Mouse (Mus musculus) megakaryocyte, embryonic 14.5 days (primary cell): ENCODE data around the gene Apba3. TPM values are rescaled to one million over a fixed set of nuclear protein-coding genes. Genes with fewer than 3 reads are reported as not detected.

ENCODE experiments used
- H3K27me3 ChIP-seq: replicated peaks from 2 replicates; pipeline ENCODE3; 2012; ENCODE audit warnings: inconsistent platforms
- H3K36me3 ChIP-seq: replicated peaks from 2 replicates; pipeline ENCODE3; 2012; ENCODE audit warnings: low read length, inconsistent platforms, mixed read lengths
- H3K4me1 ChIP-seq: 2 replicates; pipeline ENCODE4 v1.6.1; 2012; ENCODE audit warnings: inconsistent platforms
- H3K4me3 ChIP-seq: replicated peaks from 2 replicates; pipeline ENCODE3; 2012; ENCODE audit warnings: moderate library complexity, mild to moderate bottlenecking, inconsistent platforms
- H3K9me3 ChIP-seq: 2 replicates; pipeline ENCODE4 v1.6.1; 2012; ENCODE audit warnings: inconsistent platforms
- FLI1 ChIP-seq: IDR thresholded peaks from 2 replicates; pipeline ENCODE4 v1.6.1; 2012; ENCODE audit warnings: low read length, inconsistent platforms, mixed read lengths
- GATA1 ChIP-seq: IDR thresholded peaks from 3 replicates; pipeline ENCODE4 v1.6.1; 2012; ENCODE audit warnings: mixed read lengths, low read length, inconsistent platforms, borderline replicate concordance
- polyA plus RNA-seq: library from polyadenylated mRNA; stranded (reverse); fragments of >175 nt; gene quantifications from 2 replicates; pipeline ENCODE4 v1.2.3, GENCODE M21; 2012; ENCODE audit warnings: low replicate concordance; ENCODE audit not compliant: insufficient read depth

The Apba3 gene
- polyA plus RNA-seq, 1 experiment: 93.1 TPM

GRCm38 (mm10) chr10:81305663-81306062 lies 38.9 kb downstream of the Apba3 start:
- TF ChIP-seq FLI1 (no peak), GATA1 (no peak)
- H3K27me3 ChIP-seq: no peaks in the 10 kb centered on the region
- H3K4me3 ChIP-seq: no peak overlapping the region
- peaks cover 76% of the 10 kb centered on the region for H3K36me3 ChIP-seq
- no peaks in the 10 kb centered on the region for H3K9me3 ChIP-seq
- H3K4me1 ChIP-seq: peaks cover 81% of the 10 kb centered on the region

DNA sequence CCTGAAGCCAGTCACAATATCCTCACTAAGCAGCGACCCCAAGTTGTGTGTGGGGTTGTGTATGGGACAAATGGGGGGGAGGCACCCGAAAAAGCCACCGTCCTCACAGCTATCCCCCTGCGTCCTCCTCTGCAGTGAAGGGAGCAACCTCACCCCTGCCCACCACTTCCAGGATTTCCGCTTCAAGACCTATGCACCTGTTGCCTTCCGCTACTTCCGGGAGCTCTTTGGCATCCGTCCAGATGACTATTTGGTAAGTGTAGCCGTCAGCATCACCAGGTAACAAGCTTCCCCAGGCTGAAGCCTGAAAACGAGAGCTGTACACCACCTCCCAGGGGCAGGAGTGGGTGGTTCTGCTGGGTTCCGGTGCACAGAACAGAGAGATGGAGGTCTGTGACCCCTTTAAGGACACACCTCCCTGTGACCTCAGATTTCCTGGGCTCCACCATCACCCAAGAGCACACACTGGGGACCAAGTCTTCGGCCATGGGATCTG lies 39.5 kb downstream of the Apba3 start:
- H3K9me3 ChIP-seq: no peaks in the 10 kb centered on the region
- peaks cover 76% of the 10 kb centered on the region for H3K4me1 ChIP-seq
- no peaks in the 10 kb centered on the region for H3K27me3 ChIP-seq
- H3K36me3 ChIP-seq: peaks cover 76% of the 10 kb centered on the region
- H3K4me3 ChIP-seq: no peak overlapping the region
- TF ChIP-seq FLI1 (no peak), GATA1 (no peak)

DNA sequence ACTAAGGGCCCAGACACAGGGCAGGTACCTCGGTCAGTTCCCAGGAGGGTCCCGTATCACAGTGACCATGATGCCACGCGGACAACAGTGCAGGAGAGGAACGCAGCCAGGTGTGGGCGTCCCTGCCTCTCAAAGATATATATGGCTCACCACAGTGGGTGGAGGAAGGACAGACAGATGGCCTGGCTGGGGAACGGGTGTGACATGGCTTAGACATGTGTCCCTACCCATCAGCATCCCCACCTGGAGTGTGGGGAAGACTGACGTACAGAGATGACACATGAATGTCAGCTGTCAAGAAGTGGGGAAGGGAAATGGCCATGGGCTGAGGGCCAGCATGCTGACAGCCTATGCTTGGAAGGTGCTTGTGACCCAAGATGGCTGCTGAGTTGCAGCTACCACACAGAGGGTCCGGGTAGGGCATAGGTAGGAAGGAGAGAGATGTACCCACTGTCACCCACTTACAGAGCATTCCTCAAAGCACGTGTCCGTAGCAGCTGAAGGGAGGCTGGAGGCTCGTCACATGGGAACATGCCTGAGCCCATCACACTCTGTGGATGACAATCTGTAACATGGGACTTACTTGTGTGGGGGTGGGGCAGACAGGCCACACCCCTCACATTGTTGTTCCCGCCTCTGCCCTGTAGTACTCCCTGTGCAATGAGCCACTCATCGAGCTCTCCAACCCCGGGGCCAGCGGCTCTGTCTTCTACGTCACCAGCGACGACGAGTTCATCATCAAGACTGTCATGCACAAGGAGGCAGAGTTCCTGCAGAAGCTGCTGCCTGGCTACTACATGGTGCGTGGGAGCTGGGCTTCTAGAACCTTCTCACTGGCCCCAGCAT lies 40.3 kb downstream of the Apba3 start:
- peaks cover 76% of the 10 kb centered on the region for H3K36me3 ChIP-seq
- no peak overlapping the region for H3K4me3 ChIP-seq
- no peak for TF ChIP-seq GATA1
- no peak for TF ChIP-seq FLI1
- peaks cover 70% of the 10 kb centered on the region for H3K4me1 ChIP-seq
- H3K27me3 ChIP-seq: no peaks in the 10 kb centered on the region
- H3K9me3 ChIP-seq: no peaks in the 10 kb centered on the region

DNA sequence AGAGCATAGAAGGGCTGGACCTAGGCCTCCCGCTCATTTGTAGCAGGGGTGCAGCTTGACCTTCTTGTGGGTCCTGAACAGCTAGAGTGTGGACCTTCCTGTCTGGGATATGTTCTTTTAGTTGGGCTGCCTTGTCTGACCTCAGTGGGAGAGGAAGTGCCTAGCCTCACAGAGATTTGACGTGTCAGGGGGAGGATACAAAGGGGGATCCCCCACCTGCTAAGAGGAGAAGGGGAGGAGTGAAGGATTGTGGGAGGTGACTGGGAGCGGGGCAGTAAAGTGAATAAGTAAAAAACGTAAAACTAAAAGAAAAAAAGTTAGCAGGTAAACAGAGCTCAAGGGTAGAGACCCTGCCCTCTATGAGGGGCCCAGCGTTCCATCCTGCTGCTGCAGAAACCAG lies 42.8 kb downstream of the Apba3 start:
- Histone ChIP-seq H3K4me3 (no peak overlapping the region), H3K27me3 (no peaks in the 10 kb centered on the region), H3K4me1 (peaks cover 64% of the 10 kb centered on the region), H3K9me3 (no peaks in the 10 kb centered on the region), H3K36me3 (peaks cover 97% of the 10 kb centered on the region)
- no peak for TF ChIP-seq GATA1
- TF ChIP-seq FLI1: no peak

- no peak for TF ChIP-seq FLI1
- no peak for TF ChIP-seq GATA1
- H3K36me3 ChIP-seq: peaks cover 100% of the 10 kb centered on the region
These were observed 46.8 kb downstream of the Apba3 start for GRCm38 (mm10) chr10:81313581-81313980.

DNA sequence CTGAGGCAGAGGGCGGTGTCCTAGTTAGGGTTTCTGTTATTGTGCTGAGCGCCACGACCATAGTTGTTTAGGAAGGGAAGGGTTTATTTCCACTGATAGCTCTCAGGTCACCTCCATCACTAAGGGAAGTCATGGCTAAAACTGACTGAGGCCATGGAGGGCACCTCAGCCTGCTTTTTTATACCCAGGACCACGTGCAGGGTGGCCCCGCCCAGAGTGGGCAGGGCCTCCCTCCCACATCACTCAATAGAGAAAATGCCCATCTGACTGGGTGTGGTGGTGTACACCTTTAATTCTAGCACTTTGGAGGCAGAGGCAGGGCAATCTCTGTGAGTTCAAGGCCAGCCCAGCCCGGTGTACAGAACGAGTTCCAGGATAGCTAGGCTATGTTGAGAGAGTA lies 47.4 kb downstream of the Apba3 start:
- TF ChIP-seq FLI1 (no peak), GATA1 (no peak)

More at GRCm38 (mm10) chr10:81313581-81313980, 46.8 kb downstream of the Apba3 start:
- Histone ChIP-seq H3K4me1 (peaks cover 74% of the 10 kb centered on the region), H3K27me3 (no peaks in the 10 kb centered on the region), H3K4me3 (no peak overlapping the region), H3K9me3 (no peaks in the 10 kb centered on the region)

DNA sequence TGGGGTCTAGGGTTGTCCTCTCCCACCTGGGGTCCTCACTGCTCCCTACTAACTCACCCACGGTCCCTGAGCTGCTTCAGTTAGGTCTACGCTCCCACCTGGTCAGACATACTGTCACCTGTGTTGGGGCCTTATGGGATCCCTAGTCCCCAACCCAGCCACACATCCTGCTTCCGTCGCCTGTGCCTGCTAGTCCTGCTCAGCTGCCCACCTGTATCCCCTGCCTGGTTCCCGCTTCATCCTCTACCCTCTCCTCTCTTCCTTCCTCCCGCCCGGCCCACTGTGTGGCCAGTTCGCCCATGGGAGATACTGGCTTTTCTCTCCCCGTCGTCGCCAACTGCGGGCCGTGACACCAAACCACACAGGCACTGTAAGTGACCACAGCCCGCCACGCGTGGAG lies 48.8 kb downstream of the Apba3 start:
- no peaks in the 10 kb centered on the region for H3K27me3 ChIP-seq
- no peaks in the 10 kb centered on the region for H3K9me3 ChIP-seq
- peaks cover 75% of the 10 kb centered on the region for H3K4me1 ChIP-seq
- no peak overlapping the region for H3K4me3 ChIP-seq
- no peak for TF ChIP-seq FLI1
- no peak for TF ChIP-seq GATA1
- H3K36me3 ChIP-seq: peaks cover 86% of the 10 kb centered on the region

More for the DNA sequence above, 47.4 kb downstream of the Apba3 start:
- Histone ChIP-seq H3K36me3 (peaks cover 100% of the 10 kb centered on the region), H3K4me1 (peaks cover 75% of the 10 kb centered on the region), H3K4me3 (no peak overlapping the region), H3K27me3 (no peaks in the 10 kb centered on the region), H3K9me3 (no peaks in the 10 kb centered on the region)

GRCm38 (mm10) chr10:81316338-81317060 lies 49.7 kb downstream of the Apba3 start:
- Histone ChIP-seq H3K4me1 (peaks cover 76% of the 10 kb centered on the region), H3K27me3 (no peaks in the 10 kb centered on the region), H3K36me3 (peaks cover 77% of the 10 kb centered on the region), H3K4me3 (no peak overlapping the region), H3K9me3 (no peaks in the 10 kb centered on the region)
- TF ChIP-seq FLI1 (no peak), GATA1 (no peak)

DNA sequence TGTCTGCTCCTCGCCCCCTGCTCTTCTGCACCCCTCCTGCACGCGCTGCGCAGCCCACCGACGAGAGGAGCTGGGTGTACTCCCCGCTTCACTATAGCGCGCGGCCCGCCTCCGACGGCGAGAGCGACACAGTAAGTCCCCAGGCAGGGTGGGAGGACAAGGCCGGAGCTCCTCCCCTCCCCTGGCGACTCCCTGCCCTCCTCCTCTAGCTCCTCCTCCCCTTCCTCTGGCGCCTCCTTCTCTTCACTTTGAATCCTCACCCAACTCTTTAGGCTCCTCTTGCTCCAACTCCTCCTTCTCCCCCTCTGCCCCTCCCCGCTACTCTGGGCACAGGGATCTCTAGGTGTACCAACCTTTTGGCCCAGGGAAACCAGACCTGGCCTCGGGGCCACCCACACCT lies 50.5 kb downstream of the Apba3 start:
- TF ChIP-seq GATA1: no peak
- no peak for TF ChIP-seq FLI1
- Histone ChIP-seq H3K27me3 (no peaks in the 10 kb centered on the region), H3K9me3 (no peaks in the 10 kb centered on the region), H3K36me3 (peaks cover 72% of the 10 kb centered on the region), H3K4me1 (peaks cover 80% of the 10 kb centered on the region), H3K4me3 (no peak overlapping the region)

DNA sequence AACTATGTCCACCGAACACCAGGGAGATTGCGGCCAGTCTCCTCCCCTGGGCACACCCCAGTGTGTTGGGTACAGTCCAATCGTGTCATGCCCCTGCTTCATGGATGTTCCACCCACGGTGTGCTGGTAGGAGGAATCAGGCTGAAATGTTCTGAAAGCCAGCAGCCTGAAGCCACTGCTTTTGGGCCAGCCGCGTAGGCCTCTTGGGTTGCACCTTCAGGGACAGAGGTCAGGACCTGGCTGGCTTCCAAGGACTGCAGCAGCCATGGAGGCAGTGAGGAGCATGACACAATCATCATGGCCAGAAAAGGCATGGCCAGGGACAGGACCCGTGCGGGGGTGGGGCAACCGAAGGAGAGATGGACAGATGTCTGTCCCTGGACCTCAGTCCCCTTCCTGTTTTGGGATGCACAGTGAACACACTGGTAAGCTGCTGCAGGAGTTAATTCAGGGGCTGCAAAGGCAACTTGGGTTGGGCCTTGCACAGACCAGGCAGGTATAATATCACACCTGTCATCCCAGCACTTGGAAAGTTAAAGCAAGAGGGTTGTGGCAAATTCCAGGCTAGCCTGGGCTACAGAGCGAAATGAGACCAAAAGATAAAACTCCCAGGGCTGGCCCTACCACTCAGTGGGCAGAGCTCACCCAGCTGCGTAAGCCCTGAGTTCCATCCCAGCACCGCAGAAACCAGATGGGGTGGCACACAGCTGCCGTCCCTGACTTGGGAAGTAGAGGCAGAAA lies 52.0 kb downstream of the Apba3 start:
- Histone ChIP-seq H3K9me3 (no peaks in the 10 kb centered on the region), H3K27me3 (no peaks in the 10 kb centered on the region), H3K4me3 (peak overlapping the region; percentile 98), H3K36me3 (peaks cover 72% of the 10 kb centered on the region), H3K4me1 (peaks cover 83% of the 10 kb centered on the region)
- TF ChIP-seq FLI1: no peak
- no peak for TF ChIP-seq GATA1
